Mouse (Mus musculus) CD8-positive naive resting alpha-beta T cell, adult 2 months (primary cell): ENCODE results near the gene 4933416C03Rik.

Experiments
- DNase-seq, 2 experiments: peaks; one replicate each; pipeline ENCODE4 v3.0.0; 2022; ENCODE audit warnings: low read depth in 2 of 2, low spot score in 2 of 2

Gene 4933416C03Rik

GRCm38 (mm10) chr10:116113867-116114474 lies at the start of gene 4933416C03Rik:
Gene 4933416C03Rik (minus strand): TSS chr10:116113917.
- no peak for DNase-seq

GRCm38 (mm10) chr10:116162338-116162737 lies 48.6 kb upstream of the 4933416C03Rik start:
- no peak for DNase-seq

GRCm38 (mm10) chr10:116156699-116157098 lies 43.0 kb upstream of the 4933416C03Rik start:
- no peak for DNase-seq

- DNase-seq, result no peak
Observed at GRCm38 (mm10) chr10:116154707-116155106, 41.0 kb upstream of the 4933416C03Rik start.

GRCm38 (mm10) chr10:116146091-116146490 lies 32.4 kb upstream of the 4933416C03Rik start:
- no peak for DNase-seq

- DNase-seq, result no peak
Observed at GRCm38 (mm10) chr10:116143684-116144083, 30.0 kb upstream of the 4933416C03Rik start.

- DNase-seq, result no peak
Observed at GRCm38 (mm10) chr10:116140226-116140625, 26.5 kb upstream of the 4933416C03Rik start.

- DNase-seq, result no peak
Observed at GRCm38 (mm10) chr10:116135187-116135586, 21.5 kb upstream of the 4933416C03Rik start.

GRCm38 (mm10) chr10:116132233-116132632 lies 18.5 kb upstream of the 4933416C03Rik start:
- DNase-seq, result no peak

- no peak for DNase-seq
Observed at GRCm38 (mm10) chr10:116131223-116131622, 17.5 kb upstream of the 4933416C03Rik start.

GRCm38 (mm10) chr10:116130401-116130800 lies 16.7 kb upstream of the 4933416C03Rik start:
- no peak for DNase-seq

- no peak for DNase-seq
Observed at GRCm38 (mm10) chr10:116125364-116125763, 11.6 kb upstream of the 4933416C03Rik start.

GRCm38 (mm10) chr10:116123808-116124207 lies 10.1 kb upstream of the 4933416C03Rik start:
- DNase-seq, result no peak

- no peak for DNase-seq
Observed at GRCm38 (mm10) chr10:116121463-116121862, 7.7 kb upstream of the 4933416C03Rik start.

- no peak for DNase-seq
Observed at GRCm38 (mm10) chr10:116117060-116117459, 3.3 kb upstream of the 4933416C03Rik start.

- no peak for DNase-seq
Observed at GRCm38 (mm10) chr10:116115881-116116677, 2.4 kb upstream of the 4933416C03Rik start.

- no peak for DNase-seq
Observed at GRCm38 (mm10) chr10:116112868-116113267, 849 bp downstream of the 4933416C03Rik start.

- DNase-seq, result no peak
Observed at GRCm38 (mm10) chr10:116108730-116109129, 5.0 kb downstream of the 4933416C03Rik start.

- no peak for DNase-seq
Observed at GRCm38 (mm10) chr10:116108176-116108575, 5.5 kb downstream of the 4933416C03Rik start.

GRCm38 (mm10) chr10:116098470-116098869 lies 15.2 kb downstream of the 4933416C03Rik start:
- DNase-seq, result no peak

GRCm38 (mm10) chr10:116096466-116096865 lies 17.3 kb downstream of the 4933416C03Rik start:
- no peak for DNase-seq

- DNase-seq, result no peak
Observed at GRCm38 (mm10) chr10:116083965-116084364, 29.8 kb downstream of the 4933416C03Rik start.
